Mouse (Mus musculus) spleen, adult 2 months (tissue): ENCODE measurements around the gene Dnaic1.

Experiments
- CTCF ChIP-seq: fragments of 200-500 bp; IDR thresholded peaks from 2 replicates; pipeline ENCODE4 v1.5.1; 2011; ENCODE audit warnings: mild to moderate bottlenecking, inconsistent platforms; ENCODE audit not compliant: insufficient read depth, insufficient read length, insufficient replicate concordance; ENCODE audit errors: extremely low read depth
- POLR2A ChIP-seq: fragments of 200-500 bp; IDR thresholded peaks from 2 replicates; pipeline ENCODE4 v1.6.1; 2011; ENCODE audit warnings: low read depth, low read length, inconsistent platforms

GRCm38 (mm10) chr4:41532420-41532819 is 37.2 kb upstream of the Dnaic1 start:
- no peak for TF ChIP-seq CTCF
- no peak for TF ChIP-seq POLR2A
